Mouse (Mus musculus) kidney, adult 18-20 months (tissue): ENCODE measurements around the gene Cacna1s.

Source experiments
- DNase-seq: peaks from one replicate; pipeline ENCODE4 v3.0.0; 2021

Cacna1s gene

GRCm38 (mm10) chr1:136055771-136056170, 3.2 kb downstream of the Cacna1s start:
- no peak for DNase-seq

GRCm38 (mm10) chr1:136058594-136058993, 6.0 kb downstream of the Cacna1s start:
- no peak for DNase-seq

- peak; percentile 68 for DNase-seq
Measured at GRCm38 (mm10) chr1:136061041-136061789, 8.7 kb downstream of the Cacna1s start.

- DNase-seq: no peak
Measured at GRCm38 (mm10) chr1:136061790-136062141, 9.2 kb downstream of the Cacna1s start.

GRCm38 (mm10) chr1:136063991-136064390, 11.4 kb downstream of the Cacna1s start:
- no peak for DNase-seq

GRCm38 (mm10) chr1:136066621-136067020, 14.1 kb downstream of the Cacna1s start:
- DNase-seq: no peak

- DNase-seq: no peak
Measured at GRCm38 (mm10) chr1:136067579-136067978, 15.0 kb downstream of the Cacna1s start.

- DNase-seq: peak; percentile 66
Measured at GRCm38 (mm10) chr1:136076086-136076485, 23.5 kb downstream of the Cacna1s start.

GRCm38 (mm10) chr1:136077656-136078055, 25.1 kb downstream of the Cacna1s start:
- DNase-seq: no peak

- DNase-seq: no peak
Measured at GRCm38 (mm10) chr1:136081161-136081560, 28.6 kb downstream of the Cacna1s start.

- DNase-seq: no peak
Measured at GRCm38 (mm10) chr1:136085988-136086685, 33.6 kb downstream of the Cacna1s start.

- DNase-seq: no peak
Measured at GRCm38 (mm10) chr1:136089368-136090165, 37.0 kb downstream of the Cacna1s start.

- no peak for DNase-seq
Measured at GRCm38 (mm10) chr1:136093726-136094125, 41.2 kb downstream of the Cacna1s start.

- DNase-seq: no peak
Measured at GRCm38 (mm10) chr1:136094807-136095206, 42.3 kb downstream of the Cacna1s start.

GRCm38 (mm10) chr1:136102094-136102493, 49.5 kb downstream of the Cacna1s start:
- no peak for DNase-seq

GRCm38 (mm10) chr1:136102551-136102950, 50.0 kb downstream of the Cacna1s start:
- DNase-seq: no peak

GRCm38 (mm10) chr1:136102981-136103380, 50.4 kb downstream of the Cacna1s start:
- DNase-seq: no peak

GRCm38 (mm10) chr1:136103696-136104095, 51.1 kb downstream of the Cacna1s start:
- DNase-seq: no peak

GRCm38 (mm10) chr1:136104741-136105140, 52.2 kb downstream of the Cacna1s start:
- no peak for DNase-seq

GRCm38 (mm10) chr1:136109464-136109863, 56.9 kb downstream of the Cacna1s start:
- DNase-seq: no peak

GRCm38 (mm10) chr1:136116183-136116582, 63.6 kb downstream of the Cacna1s start:
- peak; percentile 72 for DNase-seq

- no peak for DNase-seq
Measured at GRCm38 (mm10) chr1:136117069-136117468, 64.5 kb downstream of the Cacna1s start.

GRCm38 (mm10) chr1:136118875-136119274, 66.3 kb downstream of the Cacna1s start:
- no peak for DNase-seq
